Mouse (Mus musculus): ENCODE results near the gene Ticam1. TPM values are rescaled to one million over a fixed set of nuclear protein-coding genes. Genes with fewer than 3 reads are reported as not detected.
A peak's percentile ranks its signal among the peaks of the same experiment; 100 is the strongest.

Gene Ticam1
- polyA plus RNA-seq, 1 experiment = 4.0 TPM

GRCm38 (mm10) chr17:56292531-56293222 is 16.1 kb upstream of the Ticam1 start, which contains the start of gene Plin3:
Plin3 (minus strand) TSS chr17:56292873.
- H3K27ac ChIP-seq (ENCODE audit: insufficient read depth, low read length) = peak within 1 kb of the TSS; percentile 86; the same call in 1 of the 2 replicates
- H3K4me3 ChIP-seq (ENCODE audit: low read depth, low read length) = no peak within 1 kb of the TSS

DNA sequence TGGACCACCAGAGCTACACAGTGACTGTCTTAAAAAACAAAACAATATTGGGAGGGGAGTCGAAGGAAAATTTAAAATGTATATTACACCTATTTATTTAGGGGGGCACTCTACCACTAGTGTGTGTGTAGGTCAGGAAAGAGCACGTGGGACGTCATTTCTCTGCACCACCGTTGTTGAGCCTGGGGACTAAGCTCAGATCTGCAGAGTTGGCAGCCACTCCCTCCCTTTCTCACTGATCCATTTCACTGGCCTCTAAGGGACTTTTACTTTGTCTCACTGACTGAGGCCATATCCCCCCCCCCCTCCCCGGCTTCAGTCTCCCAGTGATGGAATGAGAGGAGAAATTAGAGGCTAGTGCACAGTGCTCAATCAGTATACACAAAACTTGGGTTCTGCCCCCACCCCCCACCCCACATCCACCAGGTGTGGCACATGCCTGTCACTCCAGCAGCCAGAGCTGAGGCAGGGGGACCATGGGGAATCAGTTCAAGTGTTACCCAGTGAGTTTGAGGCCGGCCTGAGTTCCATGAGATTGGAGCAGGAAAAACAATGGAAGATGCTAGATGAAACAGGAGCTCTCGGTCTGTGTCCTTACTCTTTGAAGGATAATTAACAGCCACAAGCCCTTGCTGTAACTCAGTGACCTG is 15.4 kb upstream of the Ticam1 start:
- Histone ChIP-seq H3K27ac (ENCODE audit: insufficient read depth, low read length) (peak overlapping the region; percentile 86), H3K4me3 (ENCODE audit: low read depth, low read length) (no peak overlapping the region), H3K9me3 (replicated peaks; ENCODE audit: control insufficient read depth, insufficient read depth, low read length, poor library complexity, severe bottlenecking) (no peaks in the 10 kb centered on the region), H3K4me1 (ENCODE audit: control insufficient read depth, insufficient read depth, low read length) (peaks cover 9% of the 10 kb centered on the region), H3K9ac (ENCODE audit: low read depth, poor library complexity, severe bottlenecking) (peak overlapping the region; percentile 65), H3K36me3 (ENCODE audit: control insufficient read depth, insufficient read depth, low read length, poor library complexity, severe bottlenecking) (no peaks in the 10 kb centered on the region), H3K27me3 (ENCODE audit: control insufficient read depth, insufficient read depth, low read length, poor library complexity, severe bottlenecking) (no peaks in the 10 kb centered on the region)
- TF ChIP-seq POLR2A (IDR thresholded peaks at IDR 0.05; ENCODE audit: insufficient read depth, low read length) = no peak
- no peak for TF ChIP-seq EP300 (IDR thresholded peaks at IDR 0.05; ENCODE audit: insufficient read depth, low read depth, low read length)
- TF ChIP-seq CTCF (IDR thresholded peaks at IDR 0.05; ENCODE audit: low read depth, low read length) = no peak

More at GRCm38 (mm10) chr17:56292531-56293222, 16.1 kb upstream of the Ticam1 start, which contains the start of gene Plin3:
- H3K9me3 ChIP-seq (replicated peaks; ENCODE audit: control insufficient read depth, insufficient read depth, low read length, poor library complexity, severe bottlenecking) = no peaks in the 10 kb centered on the region
- H3K9ac ChIP-seq (ENCODE audit: low read depth, poor library complexity, severe bottlenecking) = peak within 1 kb of the TSS; percentile 65
- no peaks in the 10 kb centered on the region for H3K27me3 ChIP-seq (ENCODE audit: control insufficient read depth, insufficient read depth, low read length, poor library complexity, severe bottlenecking)
- H3K4me1 ChIP-seq (ENCODE audit: control insufficient read depth, insufficient read depth, low read length) = peaks cover 9% of the 10 kb centered on the region
- H3K36me3 ChIP-seq (ENCODE audit: control insufficient read depth, insufficient read depth, low read length, poor library complexity, severe bottlenecking) = no peaks in the 10 kb centered on the region
- TF ChIP-seq CTCF (IDR thresholded peaks at IDR 0.05; ENCODE audit: low read depth, low read length) (no peak), POLR2A (IDR thresholded peaks at IDR 0.05; ENCODE audit: insufficient read depth, low read length) (no peak), EP300 (IDR thresholded peaks at IDR 0.05; ENCODE audit: insufficient read depth, low read depth, low read length) (no peak)

- no peaks in the 10 kb centered on the region for H3K9me3 ChIP-seq (replicated peaks; ENCODE audit: control insufficient read depth, insufficient read depth, low read length, poor library complexity, severe bottlenecking)
Measured at GRCm38 (mm10) chr17:56291171-56291511, 14.6 kb upstream of the Ticam1 start.

DNA sequence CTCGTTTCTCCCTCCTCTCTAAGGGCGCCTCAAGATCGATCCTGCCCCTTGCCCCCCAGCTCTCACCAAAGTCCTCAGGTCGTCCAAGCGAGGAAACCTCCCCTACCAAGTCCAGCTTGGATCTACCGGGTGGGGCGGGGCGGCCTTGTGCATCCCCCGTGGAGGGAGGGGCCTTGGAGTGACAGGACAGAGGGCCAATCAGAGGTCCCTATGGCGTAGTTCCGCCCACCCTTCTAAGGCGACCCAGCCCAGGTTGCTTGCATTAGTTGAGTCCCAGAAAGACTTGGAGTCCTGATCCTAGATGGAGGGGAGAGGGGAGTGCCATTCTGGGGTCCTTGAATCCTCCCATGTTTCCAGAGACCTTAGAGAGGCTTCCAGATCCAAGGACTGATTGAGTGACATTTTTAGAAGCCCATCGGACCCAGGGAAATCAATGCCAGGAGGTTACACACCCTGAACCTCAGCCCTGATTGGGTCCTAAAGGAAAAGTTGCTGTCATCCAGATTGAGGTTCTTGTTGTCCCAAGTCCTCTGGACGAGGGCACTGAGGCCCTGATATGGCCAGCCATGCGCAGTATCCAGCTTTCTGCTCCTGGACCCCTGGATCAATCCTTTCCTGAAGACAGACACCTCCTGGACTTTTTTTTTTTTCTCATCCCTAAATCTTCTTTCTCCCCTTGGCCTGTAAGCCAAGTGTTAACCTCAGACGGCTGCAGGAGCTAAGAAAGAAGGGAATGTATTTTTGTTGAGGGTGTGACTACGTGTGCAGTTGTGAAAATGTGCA is 14.0 kb upstream of the Ticam1 start:
- Histone ChIP-seq H3K9me3 (replicated peaks; ENCODE audit: control insufficient read depth, insufficient read depth, low read length, poor library complexity, severe bottlenecking) (no peaks in the 10 kb centered on the region), H3K9ac (ENCODE audit: low read depth, poor library complexity, severe bottlenecking) (peak overlapping the region; percentile 57), H3K36me3 (ENCODE audit: control insufficient read depth, insufficient read depth, low read length, poor library complexity, severe bottlenecking) (peaks cover 10% of the 10 kb centered on the region), H3K4me3 (ENCODE audit: low read depth, low read length) (peak overlapping the region; percentile 80), H3K27me3 (ENCODE audit: control insufficient read depth, insufficient read depth, low read length, poor library complexity, severe bottlenecking) (no peaks in the 10 kb centered on the region), H3K27ac (ENCODE audit: insufficient read depth, low read length) (peak overlapping the region; percentile 92), H3K4me1 (ENCODE audit: control insufficient read depth, insufficient read depth, low read length) (peaks cover 9% of the 10 kb centered on the region)
- TF ChIP-seq POLR2A (IDR thresholded peaks at IDR 0.05; ENCODE audit: insufficient read depth, low read length) (peak; percentile 63), CTCF (IDR thresholded peaks at IDR 0.05; ENCODE audit: low read depth, low read length) (no peak)

More at GRCm38 (mm10) chr17:56291171-56291511, 14.6 kb upstream of the Ticam1 start:
- H3K9ac ChIP-seq (ENCODE audit: low read depth, poor library complexity, severe bottlenecking) = peak overlapping the region; percentile 65
- peak overlapping the region; percentile 42 for H3K4me3 ChIP-seq (ENCODE audit: low read depth, low read length)
- H3K4me1 ChIP-seq (ENCODE audit: control insufficient read depth, insufficient read depth, low read length) = peaks cover 9% of the 10 kb centered on the region
- peak overlapping the region; percentile 92 for H3K27ac ChIP-seq (ENCODE audit: insufficient read depth, low read length)
- TF ChIP-seq POLR2A (IDR thresholded peaks at IDR 0.05; ENCODE audit: insufficient read depth, low read length) (peak; percentile 62), EP300 (IDR thresholded peaks at IDR 0.05; ENCODE audit: insufficient read depth, low read depth, low read length) (peak; percentile 76), CTCF (IDR thresholded peaks at IDR 0.05; ENCODE audit: low read depth, low read length) (peak; percentile 95)
- no peaks in the 10 kb centered on the region for H3K27me3 ChIP-seq (ENCODE audit: control insufficient read depth, insufficient read depth, low read length, poor library complexity, severe bottlenecking)
- peaks cover 5% of the 10 kb centered on the region; the same call in 1 of the 2 replicates for H3K36me3 ChIP-seq (ENCODE audit: control insufficient read depth, insufficient read depth, low read length, poor library complexity, severe bottlenecking)

DNA sequence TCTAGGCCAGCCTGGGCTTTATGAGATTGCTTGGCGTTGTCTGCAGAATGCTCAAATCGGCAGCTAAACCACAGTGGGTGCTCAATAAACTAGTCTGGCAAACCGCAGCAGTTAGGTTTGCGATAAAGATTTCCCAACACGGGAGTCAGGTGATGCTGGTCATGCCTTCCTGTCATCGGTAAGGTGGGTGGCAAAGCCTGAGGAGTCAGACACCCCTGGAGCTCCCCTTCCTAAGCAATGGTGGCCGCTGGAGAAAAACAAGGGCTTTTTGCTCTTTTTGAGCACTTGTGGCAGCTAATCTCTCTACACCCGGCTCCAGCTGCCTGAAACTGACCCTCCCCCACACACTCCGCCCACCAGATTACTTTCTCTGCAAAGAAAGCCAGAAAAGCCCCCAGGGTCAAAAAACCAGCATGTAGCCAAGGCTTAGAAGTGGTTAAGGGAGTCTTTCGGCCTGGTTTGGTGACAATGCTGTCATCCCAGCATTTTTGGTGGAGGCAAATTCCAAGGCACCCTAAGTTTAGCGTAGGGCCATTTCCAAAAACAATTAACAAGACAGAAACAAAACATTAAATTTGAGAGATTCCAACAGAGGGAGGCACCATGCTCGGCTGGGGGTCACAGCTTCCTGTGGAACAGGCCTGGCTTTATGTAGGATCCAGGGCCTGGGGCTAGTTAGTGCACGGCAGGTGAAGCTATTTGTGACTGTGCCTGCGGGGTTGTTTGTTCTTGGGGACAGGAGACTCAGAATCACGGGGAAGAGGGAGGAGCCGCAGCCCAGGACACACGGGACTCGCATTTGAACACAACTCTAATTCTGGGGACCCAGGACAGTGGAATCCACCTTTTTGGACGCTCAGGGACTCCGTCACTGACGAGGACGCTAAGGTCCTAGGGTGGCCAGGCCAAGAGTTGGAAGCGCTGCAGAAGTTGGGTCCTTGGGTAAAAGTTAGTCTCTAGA is 13.1 kb upstream of the Ticam1 start:
- Histone ChIP-seq H3K4me3 (ENCODE audit: low read depth, low read length) (peak overlapping the region; percentile 80), H3K4me1 (ENCODE audit: control insufficient read depth, insufficient read depth, low read length) (peaks cover 9% of the 10 kb centered on the region), H3K27me3 (ENCODE audit: control insufficient read depth, insufficient read depth, low read length, poor library complexity, severe bottlenecking) (no peaks in the 10 kb centered on the region), H3K27ac (ENCODE audit: insufficient read depth, low read length) (peak overlapping the region; percentile 89), H3K36me3 (ENCODE audit: control insufficient read depth, insufficient read depth, low read length, poor library complexity, severe bottlenecking) (peaks cover 19% of the 10 kb centered on the region), H3K9ac (ENCODE audit: low read depth, poor library complexity, severe bottlenecking) (peak overlapping the region; percentile 57), H3K9me3 (replicated peaks; ENCODE audit: control insufficient read depth, insufficient read depth, low read length, poor library complexity, severe bottlenecking) (no peaks in the 10 kb centered on the region)
- TF ChIP-seq CTCF (IDR thresholded peaks at IDR 0.05; ENCODE audit: low read depth, low read length) (no peak), EP300 (IDR thresholded peaks at IDR 0.05; ENCODE audit: insufficient read depth, low read depth, low read length) (peak; percentile 86), POLR2A (IDR thresholded peaks at IDR 0.05; ENCODE audit: insufficient read depth, low read length) (no peak)

Measured in ES-Bruce4 (cell line).